Mouse (Mus musculus) left cerebral cortex, postnatal 36 days (tissue): Measurements from ENCODE around the gene Actn1. TPM values are rescaled to one million over a fixed set of nuclear protein-coding genes. Genes with fewer than 3 reads are reported as not detected.

Source experiments
- DNase-seq, 2 experiments: peaks; one replicate each; pipeline ENCODE4 v3.0.0; 2021 to 2022; ENCODE audit warnings: low spot score in 2 of 2, mixed read lengths in 1 of 2
- intact Hi-C: fragments of 180-260 bp; cut with DNase I; formaldehyde crosslinking; loops from one replicate; pipeline ENCODE4 v1.15.1; 2025
- total RNA-seq, 2 experiments: library from RNA; stranded (reverse); gene quantifications; 2 replicates each; pipeline ENCODE4 v1.2.3; 2021

Gene Actn1
- total RNA-seq, 2 experiments from 2014 or later = 106 to 146 TPM

DNA sequence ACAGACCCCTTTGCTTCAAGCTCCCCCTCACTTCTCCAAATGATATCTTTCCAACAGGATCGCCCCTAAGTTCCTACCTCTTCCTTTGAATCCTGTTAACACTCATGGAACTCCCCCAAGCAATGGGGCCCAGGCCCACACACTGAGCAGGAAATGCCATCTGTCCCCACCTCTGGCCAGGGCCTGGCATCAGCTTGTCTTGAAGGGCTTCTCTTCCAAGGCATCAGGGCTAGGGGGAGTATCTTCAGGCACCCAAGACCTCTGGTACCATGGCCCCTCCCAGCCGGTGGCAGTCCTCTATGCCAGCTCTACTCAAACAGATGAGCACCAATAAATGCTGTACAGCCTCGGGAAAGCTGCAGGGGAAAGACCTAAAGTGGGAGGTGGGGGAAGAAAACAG, 135.4 kb downstream of the Actn1 start:
- no peak for DNase-seq
- intact Hi-C loops = no loop called here

DNA sequence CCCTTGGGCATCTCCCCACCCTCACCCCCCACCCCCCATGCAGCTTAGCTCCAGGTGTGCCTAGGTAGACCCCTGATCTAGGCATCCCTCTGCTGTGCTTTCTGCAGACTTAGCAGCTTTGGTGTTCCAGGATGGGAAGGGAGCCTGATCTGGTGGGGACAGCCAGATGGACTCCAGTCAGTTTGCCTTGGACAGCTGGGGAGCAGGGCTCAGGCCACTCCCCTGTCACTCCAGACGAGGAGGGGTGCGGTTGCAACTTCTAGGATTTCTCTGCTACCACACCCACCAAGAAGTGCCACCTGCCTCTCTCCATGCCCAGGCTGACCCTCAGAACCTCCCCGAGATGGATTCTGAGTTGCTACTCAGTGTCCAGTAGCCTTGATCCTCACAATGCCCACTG, 136.0 kb downstream of the Actn1 start:
- no peak for DNase-seq
- intact Hi-C loops = no loop called here

DNA sequence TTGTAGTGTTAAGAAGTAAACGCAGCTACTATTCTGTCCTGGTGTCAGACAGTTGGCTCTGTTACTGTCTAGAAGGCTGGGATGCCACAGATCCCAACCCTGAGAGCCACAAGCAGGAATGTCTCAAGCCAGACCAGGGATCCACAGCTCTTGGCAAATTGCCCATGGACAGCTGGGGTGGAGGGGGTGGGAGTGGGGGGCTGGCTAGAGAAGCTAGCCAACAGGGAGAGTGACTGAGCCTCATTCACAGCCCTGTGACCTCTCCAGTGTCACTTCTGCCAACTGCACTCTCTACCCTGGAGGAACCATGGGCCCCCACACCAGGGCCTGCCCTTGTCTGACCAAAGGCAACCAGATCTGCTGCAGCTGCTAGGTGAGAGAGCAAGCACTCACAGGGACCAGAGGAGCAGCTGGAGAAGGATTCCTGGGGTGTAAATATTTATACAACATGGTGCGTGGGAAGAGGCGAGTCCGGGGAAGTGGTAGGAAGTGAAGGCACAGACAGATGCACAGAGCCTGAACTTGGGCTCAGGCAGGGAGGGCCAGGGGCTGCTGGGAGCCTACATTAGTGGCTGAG, 136.9 kb downstream of the Actn1 start:
- intact Hi-C loops = no loop called here
- no peak for DNase-seq

DNA sequence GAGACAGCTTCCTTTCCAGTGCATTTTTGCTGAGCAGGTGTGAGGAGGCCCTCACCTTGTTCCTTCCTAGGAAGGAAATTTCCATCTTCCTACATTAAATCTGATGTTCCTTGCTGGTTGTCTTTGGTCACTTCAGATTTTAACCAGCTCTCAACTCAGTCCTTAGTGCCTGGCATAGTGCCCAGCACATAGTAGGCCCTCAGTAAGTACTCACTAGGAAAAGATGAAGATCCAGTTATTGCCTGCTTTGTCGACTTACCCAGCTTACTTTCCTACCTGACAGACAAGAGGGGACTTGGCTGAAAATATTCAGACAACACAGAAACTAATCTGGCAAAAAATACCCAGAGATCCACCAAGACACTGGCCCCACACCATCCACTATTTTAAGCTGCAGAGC, 138.7 kb downstream of the Actn1 start:
- intact Hi-C loops = no loop called here

DNA sequence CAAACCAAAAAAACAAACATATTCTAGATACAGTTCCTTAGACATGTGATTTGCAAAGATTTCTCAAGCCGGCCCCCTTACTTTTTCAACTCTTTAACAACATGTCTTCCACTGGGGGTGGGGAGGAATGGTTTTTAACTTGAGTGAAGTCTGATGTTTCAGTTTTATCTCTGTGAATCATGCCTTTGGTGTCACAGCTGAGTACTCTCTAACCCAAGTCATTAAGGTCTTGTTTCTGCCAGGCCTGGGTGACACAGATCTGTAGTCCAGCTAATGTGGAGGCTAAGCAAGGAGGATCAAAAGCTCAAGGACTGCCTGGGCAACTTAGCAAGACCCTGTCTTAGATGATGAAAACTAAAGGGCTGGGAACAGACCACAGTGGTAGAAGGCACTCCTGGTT, 141.6 kb downstream of the Actn1 start:
- intact Hi-C loops = no loop called here
- DNase-seq = no peak

More for the DNA sequence above, 138.7 kb downstream of the Actn1 start:
- no peak for DNase-seq

Other genes with a start within 250 kb of the Actn1 start
- gene Zfp36l1, start 147.4 kb downstream of the Actn1 start, total RNA-seq = 10 to 100 TPM; 37.3 to 40.0 TPM
- 10 to 100 TPM; 75.4 to 86.9 TPM for gene Dcaf5, start 176.2 kb upstream of the Actn1 start, total RNA-seq
- 100 to 1,000 TPM in 1 of 2 experiments, 10 to 100 TPM in 1; 93.9 to 147 TPM for gene Exd2, start 202.7 kb upstream of the Actn1 start, total RNA-seq